Mouse (Mus musculus): ENCODE data around the gene Igf1r. TPM values are rescaled to one million over a fixed set of nuclear protein-coding genes. Genes with fewer than 3 reads are reported as not detected.
A peak's percentile ranks its signal among the peaks of the same experiment; 100 is the strongest.

The Igf1r gene
- polyA plus RNA-seq, 1 experiment from 2014 or later = 16.3 TPM

GRCm38 (mm10) chr7:67919467-67919866 lies 33.2 kb upstream of the Igf1r start:
- no peak overlapping the region for H3K27ac ChIP-seq (ENCODE audit: low read depth, low read length)
- H3K9me3 ChIP-seq (replicated peaks; ENCODE audit: control insufficient read depth, low read length) = no peaks in the 10 kb centered on the region
- no peaks in the 10 kb centered on the region for H3K27me3 ChIP-seq (replicated peaks; ENCODE audit: control insufficient read depth, insufficient read depth, low read length)
- 77% methylated on average over 3 of the region's 3 CpGs for WGBS
- no peaks in the 10 kb centered on the region for H3K4me1 ChIP-seq (ENCODE audit: control insufficient read depth, insufficient read depth, low read length)
- no peak overlapping the region for H3K4me2 ChIP-seq (ENCODE audit: low read length)
- no peak overlapping the region for H3K4me3 ChIP-seq (ENCODE audit: low read depth, low read length)
- no peak overlapping the region for H3K9ac ChIP-seq (ENCODE audit: low read length)
- no peaks in the 10 kb centered on the region for H3K36me3 ChIP-seq (ENCODE audit: control insufficient read depth, insufficient read depth, low read length)
- ATAC-seq (no peak), DNase-seq (ENCODE audit: low spot score) (no peak)

GRCm38 (mm10) chr7:67924215-67924614 lies 28.4 kb upstream of the Igf1r start:
- no peaks in the 10 kb centered on the region for H3K4me1 ChIP-seq (ENCODE audit: control insufficient read depth, insufficient read depth, low read length)
- H3K4me2 ChIP-seq (ENCODE audit: low read length) = no peak overlapping the region
- no peak overlapping the region for H3K9ac ChIP-seq (ENCODE audit: low read length)
- H3K9me3 ChIP-seq (replicated peaks; ENCODE audit: control insufficient read depth, low read length) = no peaks in the 10 kb centered on the region
- no peaks in the 10 kb centered on the region for H3K36me3 ChIP-seq (ENCODE audit: control insufficient read depth, insufficient read depth, low read length)
- H3K4me3 ChIP-seq (ENCODE audit: low read depth, low read length) = no peak overlapping the region
- no peak overlapping the region for H3K27ac ChIP-seq (ENCODE audit: low read depth, low read length)
- ATAC-seq (no peak), DNase-seq (ENCODE audit: low spot score) (no peak)
- H3K27me3 ChIP-seq (replicated peaks; ENCODE audit: control insufficient read depth, insufficient read depth, low read length) = no peaks in the 10 kb centered on the region
- WGBS = 80% methylated on average over 2 of the region's 2 CpGs

- no peaks in the 10 kb centered on the region for H3K4me1 ChIP-seq (ENCODE audit: control insufficient read depth, insufficient read depth, low read length)
- WGBS = 82% methylated on average over 3 of the region's 3 CpGs
- H3K27me3 ChIP-seq (replicated peaks; ENCODE audit: control insufficient read depth, insufficient read depth, low read length) = no peaks in the 10 kb centered on the region
- H3K9me3 ChIP-seq (replicated peaks; ENCODE audit: control insufficient read depth, low read length) = no peaks in the 10 kb centered on the region
- H3K9ac ChIP-seq (ENCODE audit: low read length) = no peak overlapping the region
- H3K36me3 ChIP-seq (ENCODE audit: control insufficient read depth, insufficient read depth, low read length) = no peaks in the 10 kb centered on the region
- ATAC-seq = no peak
- no peak overlapping the region for H3K4me3 ChIP-seq (ENCODE audit: low read depth, low read length)
- no peak for DNase-seq (ENCODE audit: low spot score)
- H3K27ac ChIP-seq (ENCODE audit: low read depth, low read length) = no peak overlapping the region
- no peak overlapping the region for H3K4me2 ChIP-seq (ENCODE audit: low read length)
These were observed 22.5 kb upstream of the Igf1r start for GRCm38 (mm10) chr7:67930132-67930531.

GRCm38 (mm10) chr7:67936801-67937200 lies 15.8 kb upstream of the Igf1r start:
- Histone ChIP-seq H3K4me1 (ENCODE audit: control insufficient read depth, insufficient read depth, low read length) (no peaks in the 10 kb centered on the region), H3K27me3 (replicated peaks; ENCODE audit: control insufficient read depth, insufficient read depth, low read length) (no peaks in the 10 kb centered on the region), H3K9ac (ENCODE audit: low read length) (no peak overlapping the region), H3K27ac (ENCODE audit: low read depth, low read length) (no peak overlapping the region), H3K9me3 (replicated peaks; ENCODE audit: control insufficient read depth, low read length) (no peaks in the 10 kb centered on the region), H3K4me3 (ENCODE audit: low read depth, low read length) (no peak overlapping the region), H3K4me2 (ENCODE audit: low read length) (no peak overlapping the region), H3K36me3 (ENCODE audit: control insufficient read depth, insufficient read depth, low read length) (no peaks in the 10 kb centered on the region)
- DNase-seq (ENCODE audit: low spot score) = no peak
- 78% methylated on average over 7 of the region's 7 CpGs for WGBS
- ATAC-seq = no peak

GRCm38 (mm10) chr7:67943805-67944204 lies 8.8 kb upstream of the Igf1r start:
- Histone ChIP-seq H3K36me3 (ENCODE audit: control insufficient read depth, insufficient read depth, low read length) (no peaks in the 10 kb centered on the region), H3K9ac (ENCODE audit: low read length) (no peak overlapping the region), H3K27me3 (replicated peaks; ENCODE audit: control insufficient read depth, insufficient read depth, low read length) (no peaks in the 10 kb centered on the region), H3K4me1 (ENCODE audit: control insufficient read depth, insufficient read depth, low read length) (no peaks in the 10 kb centered on the region), H3K4me2 (ENCODE audit: low read length) (no peak overlapping the region), H3K9me3 (replicated peaks; ENCODE audit: control insufficient read depth, low read length) (no peaks in the 10 kb centered on the region), H3K27ac (ENCODE audit: low read depth, low read length) (no peak overlapping the region), H3K4me3 (ENCODE audit: low read depth, low read length) (no peak overlapping the region)
- 89% methylated on average over 9 of the region's 9 CpGs for WGBS
- no peak for DNase-seq (ENCODE audit: low spot score)
- ATAC-seq = no peak

- Histone ChIP-seq H3K27ac (ENCODE audit: low read depth, low read length) (no peak overlapping the region), H3K9ac (ENCODE audit: low read length) (no peak overlapping the region), H3K27me3 (replicated peaks; ENCODE audit: control insufficient read depth, insufficient read depth, low read length) (no peaks in the 10 kb centered on the region), H3K36me3 (ENCODE audit: control insufficient read depth, insufficient read depth, low read length) (no peaks in the 10 kb centered on the region), H3K9me3 (replicated peaks; ENCODE audit: control insufficient read depth, low read length) (no peaks in the 10 kb centered on the region), H3K4me1 (ENCODE audit: control insufficient read depth, insufficient read depth, low read length) (no peaks in the 10 kb centered on the region), H3K4me2 (ENCODE audit: low read length) (no peak overlapping the region), H3K4me3 (ENCODE audit: low read depth, low read length) (no peak overlapping the region)
- no peak for ATAC-seq
- no peak for DNase-seq (ENCODE audit: low spot score)
- 80% methylated on average over 1 of the region's 1 CpGs for WGBS
These were observed 5.7 kb upstream of the Igf1r start for GRCm38 (mm10) chr7:67946901-67947300.

- Histone ChIP-seq H3K27me3 (replicated peaks; ENCODE audit: control insufficient read depth, insufficient read depth, low read length) (no peaks in the 10 kb centered on the region), H3K27ac (ENCODE audit: low read depth, low read length) (peak overlapping the region; percentile 100), H3K9me3 (replicated peaks; ENCODE audit: control insufficient read depth, low read length) (no peaks in the 10 kb centered on the region), H3K36me3 (ENCODE audit: control insufficient read depth, insufficient read depth, low read length) (no peaks in the 10 kb centered on the region), H3K9ac (ENCODE audit: low read length) (peak overlapping the region; percentile 95), H3K4me2 (ENCODE audit: low read length) (peak overlapping the region; percentile 87), H3K4me3 (ENCODE audit: low read depth, low read length) (peak overlapping the region; percentile 86), H3K4me1 (ENCODE audit: control insufficient read depth, insufficient read depth, low read length) (peaks cover 12% of the 10 kb centered on the region)
- WGBS = under 1% methylated on average over 16 of the region's 24 CpGs
- ATAC-seq (no peak), DNase-seq (ENCODE audit: low spot score) (no peak)
These were observed 2.2 kb upstream of the Igf1r start for GRCm38 (mm10) chr7:67950346-67950814.

GRCm38 (mm10) chr7:67950815-67951531 lies 1.7 kb upstream of the Igf1r start:
- Histone ChIP-seq H3K27ac (ENCODE audit: low read depth, low read length) (peak overlapping the region; percentile 100), H3K4me1 (ENCODE audit: control insufficient read depth, insufficient read depth, low read length) (peaks cover 16% of the 10 kb centered on the region), H3K36me3 (ENCODE audit: control insufficient read depth, insufficient read depth, low read length) (no peaks in the 10 kb centered on the region), H3K9me3 (replicated peaks; ENCODE audit: control insufficient read depth, low read length) (no peaks in the 10 kb centered on the region), H3K9ac (ENCODE audit: low read length) (peak overlapping the region; percentile 95), H3K4me2 (ENCODE audit: low read length) (peak overlapping the region; percentile 87), H3K4me3 (ENCODE audit: low read depth, low read length) (peak overlapping the region; percentile 86), H3K27me3 (replicated peaks; ENCODE audit: control insufficient read depth, insufficient read depth, low read length) (no peaks in the 10 kb centered on the region)
- under 1% methylated on average over 51 of the region's 71 CpGs for WGBS
- ATAC-seq (peak; percentile 72), DNase-seq (ENCODE audit: low spot score) (peak; percentile 92)

- H3K9ac ChIP-seq (ENCODE audit: low read length) = peak overlapping the region; percentile 95
These were observed 1.0 kb upstream of the Igf1r start for GRCm38 (mm10) chr7:67951532-67952035.

More at GRCm38 (mm10) chr7:67951532-67952035, 1.0 kb upstream of the Igf1r start:
- peak; percentile 97 for DNase-seq (ENCODE audit: low spot score)
- H3K4me1 ChIP-seq (ENCODE audit: control insufficient read depth, insufficient read depth, low read length) = peaks cover 22% of the 10 kb centered on the region
- H3K27ac ChIP-seq (ENCODE audit: low read depth, low read length) = peak overlapping the region; percentile 100
- H3K36me3 ChIP-seq (ENCODE audit: control insufficient read depth, insufficient read depth, low read length) = no peaks in the 10 kb centered on the region
- no peaks in the 10 kb centered on the region for H3K9me3 ChIP-seq (replicated peaks; ENCODE audit: control insufficient read depth, low read length)
- no peaks in the 10 kb centered on the region for H3K27me3 ChIP-seq (replicated peaks; ENCODE audit: control insufficient read depth, insufficient read depth, low read length)
- H3K4me3 ChIP-seq (ENCODE audit: low read depth, low read length) = peak overlapping the region; percentile 86
- H3K4me2 ChIP-seq (ENCODE audit: low read length) = peak overlapping the region; percentile 100
- under 1% methylated on average over 50 of the region's 73 CpGs for WGBS
- ATAC-seq = peak; percentile 89

Measured in forebrain, embryonic 14.5 days (tissue).